Mouse (Mus musculus): ENCODE measurements around the gene Entpd2.

Entpd2 gene

DNA sequence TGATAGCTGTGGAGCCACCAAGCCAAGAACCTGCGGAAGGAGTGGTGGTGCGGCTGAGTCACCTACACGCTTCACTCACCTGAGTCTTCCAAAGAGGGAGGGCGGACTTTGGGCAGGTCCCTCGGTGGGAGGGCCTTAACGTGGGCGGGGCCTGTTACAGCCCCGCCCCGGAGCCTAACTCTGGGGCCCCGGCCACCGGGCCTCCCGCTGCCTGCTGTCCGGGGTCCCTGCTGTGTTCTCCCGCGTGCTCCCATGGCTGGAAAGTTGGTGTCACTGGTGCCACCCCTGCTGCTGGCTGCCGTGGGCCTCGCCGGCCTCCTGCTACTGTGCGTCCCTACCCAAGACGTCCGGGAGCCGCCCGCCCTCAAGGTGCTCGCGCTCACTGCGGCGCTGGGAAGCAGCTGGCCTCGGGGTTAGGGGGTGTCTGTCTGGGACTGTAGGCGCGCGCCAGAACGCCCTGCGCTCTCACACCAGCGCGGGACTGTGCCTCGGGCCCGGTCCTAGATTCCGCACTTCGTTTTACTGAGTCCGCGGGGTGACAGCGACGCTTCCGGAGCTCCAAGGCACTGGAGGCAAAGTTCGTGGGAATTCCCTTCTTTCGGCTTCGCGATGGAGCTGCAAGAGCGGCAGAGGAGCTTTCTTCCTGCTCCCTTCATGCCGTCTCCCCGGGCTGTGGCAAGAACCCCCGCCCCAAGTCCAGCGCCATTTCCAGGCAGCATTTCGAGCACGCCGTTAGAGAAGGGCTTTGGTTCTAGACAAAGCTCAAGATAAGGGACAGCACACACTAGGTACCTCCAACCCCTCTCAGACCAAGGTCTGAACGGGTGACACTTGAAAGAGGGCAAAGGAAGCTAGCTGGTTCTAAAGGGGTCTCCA is at the start of gene Entpd2:
Gene Entpd2, plus strand, starts transcription at position 154 of the 876 bp plus-strand sequence.
- no peak for DNase-seq (ENCODE audit: low spot score in 2 of 2)

DNA sequence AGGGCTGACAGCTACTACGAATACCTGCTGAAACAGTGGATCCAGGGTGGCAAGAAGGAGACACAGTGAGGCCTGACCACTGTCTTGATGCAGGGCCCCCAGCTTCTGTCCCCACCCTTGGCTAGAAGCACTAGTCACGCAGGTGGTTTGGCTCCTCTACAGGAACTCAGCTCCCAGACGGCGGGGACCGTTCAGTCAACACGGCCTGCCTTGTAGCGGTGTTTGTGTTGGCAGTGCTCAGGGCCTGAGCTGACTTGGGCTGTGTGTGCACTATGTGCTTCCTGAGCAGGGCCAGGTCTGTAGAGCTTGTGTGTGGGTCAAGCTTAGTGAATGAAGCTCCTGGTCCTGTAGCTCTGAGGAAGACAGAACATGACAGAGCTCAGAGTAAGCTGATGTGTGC is 47.5 kb upstream of the Entpd2 start:
- DNase-seq (ENCODE audit: low spot score in 2 of 2): no peak

DNA sequence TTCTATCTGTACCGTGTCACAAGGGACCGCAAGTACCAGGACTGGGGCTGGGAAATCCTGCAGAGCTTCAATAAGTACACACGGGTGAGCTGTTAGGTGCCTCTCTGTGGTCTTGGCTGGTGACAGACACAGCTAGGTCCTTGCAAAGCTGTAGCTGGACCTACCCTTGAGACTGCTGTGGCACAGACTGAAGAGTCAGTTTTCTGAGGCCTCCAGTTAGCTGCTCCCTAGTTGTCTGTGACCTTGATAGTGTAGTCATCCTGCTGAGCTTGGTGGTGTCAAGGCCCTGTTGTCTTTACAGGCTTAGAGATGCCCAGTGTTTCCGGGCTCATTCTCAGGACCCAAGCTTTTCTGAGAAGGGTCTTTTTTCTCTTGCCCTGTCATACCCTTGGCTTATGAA is 46.2 kb upstream of the Entpd2 start:
- no peak for DNase-seq (ENCODE audit: low spot score in 2 of 2)

GRCm38 (mm10) chr2:25350701-25351100 is 45.0 kb upstream of the Entpd2 start:
- DNase-seq (ENCODE audit: low spot score in 2 of 2): no peak

DNA sequence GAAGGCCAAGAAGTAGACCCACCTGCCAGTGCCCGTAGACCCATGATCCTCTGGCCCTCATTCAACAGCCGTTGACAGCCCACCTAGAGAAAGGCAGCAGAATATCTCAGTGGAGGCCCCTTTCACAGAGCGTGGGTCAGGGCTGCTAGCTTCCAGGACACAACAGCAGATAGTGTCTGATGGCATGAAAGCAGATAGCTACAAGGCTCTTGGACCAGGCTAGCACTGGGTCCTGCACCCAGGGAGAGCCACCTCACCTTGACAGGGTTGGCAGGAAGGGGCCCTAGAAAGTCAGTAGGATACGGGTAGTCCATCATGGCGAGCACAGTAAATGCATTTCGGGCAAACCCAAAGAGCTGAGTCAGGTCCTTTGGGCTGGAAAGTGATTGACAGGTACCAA is 41.5 kb upstream of the Entpd2 start:
- no peak for DNase-seq (ENCODE audit: low spot score in 2 of 2)

- no peak for DNase-seq (ENCODE audit: low spot score in 2 of 2)
Measured at GRCm38 (mm10) chr2:25355419-25356066, 40.1 kb upstream of the Entpd2 start.

- DNase-seq (ENCODE audit: low spot score in 2 of 2): peak; percentile 55 to 71
Measured at GRCm38 (mm10) chr2:25356208-25357079, 39.2 kb upstream of the Entpd2 start, which contains the start of gene Dpp7. Dpp7 (minus strand) TSS chr2:25356359.

DNA sequence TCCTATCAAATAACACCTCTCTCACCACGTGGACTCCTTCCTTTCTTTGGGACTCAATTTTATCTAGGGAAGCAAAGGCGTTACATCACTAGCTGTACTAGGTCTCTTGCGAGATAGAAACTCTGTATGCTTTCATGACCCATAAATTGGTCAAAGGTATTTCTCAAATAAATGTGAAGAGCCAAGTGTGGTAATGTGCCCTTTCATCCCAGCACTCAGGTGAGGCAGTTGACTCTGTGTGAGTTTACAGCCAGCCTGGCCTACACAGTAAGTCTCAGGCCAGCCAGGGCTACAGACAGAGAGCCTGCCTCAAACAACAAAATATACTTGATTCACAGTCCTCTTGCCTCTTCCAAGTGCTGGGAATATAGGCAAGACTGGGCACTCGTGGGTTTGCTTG is 35.8 kb upstream of the Entpd2 start:
- DNase-seq (ENCODE audit: low spot score in 2 of 2): no peak

DNA sequence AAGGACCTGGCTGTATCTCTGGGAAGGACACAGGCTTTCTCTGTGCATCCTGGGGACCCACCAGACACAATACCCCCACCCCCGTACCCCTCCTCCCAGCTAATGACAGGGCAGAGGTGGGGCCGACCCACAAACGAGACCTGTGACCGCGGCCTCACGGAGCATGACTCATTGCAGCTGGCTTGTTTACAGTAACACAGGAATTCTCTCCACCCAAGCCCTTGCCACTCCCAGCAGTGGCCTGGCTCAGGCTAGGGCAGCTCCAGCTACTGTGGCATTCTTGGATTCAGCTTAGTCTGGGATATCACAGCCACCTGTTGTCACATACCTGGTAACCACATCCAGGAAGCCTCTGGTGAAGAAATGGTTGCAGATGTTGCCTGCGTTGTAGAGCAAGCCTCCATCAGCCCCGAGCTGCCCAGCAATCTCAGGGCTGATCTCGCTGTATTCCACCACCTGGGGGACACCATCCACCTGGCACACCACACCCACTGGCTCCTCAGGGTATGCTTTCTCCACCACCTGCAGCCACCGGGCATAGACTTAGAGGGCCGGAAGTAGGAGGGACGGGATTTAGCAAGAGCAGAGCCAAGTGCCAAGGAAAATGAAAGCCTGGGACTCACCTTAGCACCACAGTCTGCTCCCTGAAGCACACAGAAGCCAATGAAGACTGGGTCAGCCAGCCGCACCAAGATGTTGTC is 32.0 kb upstream of the Entpd2 start:
- no peak for DNase-seq (ENCODE audit: low spot score in 2 of 2)

- DNase-seq (ENCODE audit: low spot score in 2 of 2): no peak
Measured at GRCm38 (mm10) chr2:25364313-25364712, 31.4 kb upstream of the Entpd2 start.

DNA sequence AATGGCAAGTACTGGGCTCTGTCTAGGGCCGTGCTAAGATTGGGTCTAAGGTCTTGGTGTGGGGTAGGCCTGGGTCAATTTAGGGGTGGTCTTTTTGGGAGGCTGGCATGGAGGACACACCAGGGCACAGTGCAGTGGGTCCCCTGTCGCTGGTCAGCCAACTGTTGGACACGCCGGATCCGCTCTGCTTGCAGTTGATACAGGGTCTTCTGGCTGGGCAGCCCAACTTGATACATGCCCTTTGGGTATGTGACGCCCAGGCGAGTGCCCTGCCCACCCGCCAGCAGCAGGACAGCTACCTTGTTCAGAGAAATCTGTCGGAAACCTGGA is 30.9 kb upstream of the Entpd2 start:
- no peak for DNase-seq (ENCODE audit: low spot score in 2 of 2)

GRCm38 (mm10) chr2:25365091-25365761 is 30.4 kb upstream of the Entpd2 start, which contains the start of gene Uap1l1:
Uap1l1 (minus strand) TSS chr2:25365682.
- peak; percentile 33 to 46 for DNase-seq (ENCODE audit: low spot score in 2 of 2)

- no peak for DNase-seq (ENCODE audit: low spot score in 2 of 2)
Measured at GRCm38 (mm10) chr2:25369996-25370395, 25.7 kb upstream of the Entpd2 start.

DNA sequence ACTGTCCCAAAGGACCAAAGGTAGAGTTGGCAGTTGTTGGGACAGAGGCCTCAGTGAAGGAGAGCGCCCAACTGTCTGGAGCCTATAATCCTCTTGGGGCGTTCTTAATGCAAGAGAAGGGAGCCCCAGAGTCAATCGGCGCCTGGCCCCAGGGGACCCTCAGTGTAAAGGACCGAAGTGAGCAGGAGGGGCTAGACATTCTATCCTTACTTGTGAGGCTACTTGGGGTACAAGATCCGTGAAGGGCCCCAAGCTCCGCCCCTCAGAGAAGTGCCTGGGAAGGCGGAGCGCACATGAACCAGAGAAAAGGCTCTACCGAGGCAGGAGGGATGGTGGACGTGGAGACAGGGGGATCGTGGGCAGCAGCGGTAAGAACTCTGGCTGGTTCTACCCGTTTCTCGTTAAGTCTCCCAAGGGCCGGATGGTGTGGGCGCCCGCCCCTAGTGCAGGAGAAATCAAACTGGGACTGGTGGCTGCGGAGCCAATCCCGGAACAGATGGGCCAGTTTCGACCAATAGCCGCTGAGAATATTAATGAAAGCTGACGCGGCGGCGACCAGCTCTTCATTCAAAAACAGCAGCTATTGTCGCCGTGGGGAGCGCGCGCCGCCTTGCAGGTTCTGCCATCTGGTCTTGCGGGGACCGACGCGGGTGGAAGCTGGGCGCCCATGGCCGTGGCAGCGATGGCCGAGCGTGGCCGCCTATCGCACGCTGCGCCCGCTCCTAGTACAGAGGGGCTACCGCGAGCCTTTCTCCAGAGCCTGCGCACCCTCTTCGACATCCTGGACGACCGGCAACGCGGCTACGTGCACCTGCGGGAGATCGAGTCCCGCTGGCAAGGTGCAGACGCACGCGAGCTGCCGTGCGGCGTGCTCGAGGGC is 23.7 kb upstream of the Entpd2 start, which contains the start of gene Sapcd2:
Gene Sapcd2, plus strand, starts transcription at position 558 of the 880 bp plus-strand sequence.
- peak; percentile 68 to 76 for DNase-seq (ENCODE audit: low spot score in 2 of 2)

DNA sequence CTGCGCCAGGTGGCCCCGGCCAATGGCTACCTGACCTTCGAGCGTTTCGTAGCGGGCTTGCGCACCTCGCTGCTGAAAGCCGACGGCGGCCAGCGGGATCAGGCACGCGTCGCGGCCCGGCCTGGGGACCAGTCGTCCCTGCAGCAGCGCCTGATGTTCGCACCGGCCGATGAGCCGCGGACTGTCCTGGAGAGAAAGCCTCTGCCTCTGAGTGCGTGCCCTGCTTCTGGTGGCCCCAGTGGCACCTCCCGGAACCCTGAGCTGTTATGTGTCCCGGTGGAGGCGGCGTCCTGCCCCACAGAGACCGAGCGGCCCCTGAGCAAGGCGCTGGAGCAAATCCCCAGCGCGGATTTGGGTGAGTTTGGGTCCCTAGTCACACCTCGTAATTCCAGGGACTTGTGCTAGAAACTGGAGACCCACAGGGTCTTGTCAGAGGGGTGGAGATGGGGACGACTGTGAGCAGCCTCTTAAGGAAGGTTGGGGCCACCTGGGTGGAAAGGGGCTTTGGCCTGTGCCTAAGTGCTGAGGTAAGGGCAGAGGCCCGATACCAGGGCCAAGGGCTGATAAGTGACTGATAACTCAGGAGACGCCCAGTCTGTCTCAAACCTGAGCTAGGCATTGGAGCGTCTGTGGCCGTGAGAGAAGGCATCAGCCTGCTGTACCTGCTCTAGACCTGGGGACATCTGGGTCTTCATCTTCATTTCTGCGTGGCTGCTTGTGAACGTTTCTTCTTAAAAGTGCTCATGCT is 22.9 kb upstream of the Entpd2 start:
- no peak for DNase-seq (ENCODE audit: low spot score in 2 of 2)

- no peak for DNase-seq (ENCODE audit: low spot score in 2 of 2)
Measured at GRCm38 (mm10) chr2:25373431-25373830, 22.2 kb upstream of the Entpd2 start.

DNA sequence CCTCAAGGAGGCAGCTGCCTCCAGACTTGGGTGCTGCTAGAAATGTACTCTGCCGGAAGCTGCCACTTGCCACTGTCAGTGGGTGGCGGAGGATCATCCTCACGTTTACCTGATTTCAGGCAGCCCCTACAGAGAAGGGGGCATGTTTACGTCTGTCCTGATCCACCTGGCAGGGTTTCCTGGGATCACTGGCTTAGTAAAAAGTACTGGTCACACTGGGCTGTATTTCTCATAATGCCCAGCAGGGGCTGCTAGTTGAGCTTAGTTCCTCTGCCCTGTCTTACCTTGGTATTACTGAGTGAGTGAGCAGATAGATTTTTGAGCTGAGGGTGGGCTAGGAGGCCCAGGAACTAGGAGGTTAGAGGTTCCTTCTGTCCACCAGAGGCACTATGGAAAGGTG is 19.1 kb upstream of the Entpd2 start:
- DNase-seq (ENCODE audit: low spot score in 2 of 2): no peak

- no peak for DNase-seq (ENCODE audit: low spot score in 2 of 2)
Measured at GRCm38 (mm10) chr2:25384492-25384891, 11.2 kb upstream of the Entpd2 start.

DNA sequence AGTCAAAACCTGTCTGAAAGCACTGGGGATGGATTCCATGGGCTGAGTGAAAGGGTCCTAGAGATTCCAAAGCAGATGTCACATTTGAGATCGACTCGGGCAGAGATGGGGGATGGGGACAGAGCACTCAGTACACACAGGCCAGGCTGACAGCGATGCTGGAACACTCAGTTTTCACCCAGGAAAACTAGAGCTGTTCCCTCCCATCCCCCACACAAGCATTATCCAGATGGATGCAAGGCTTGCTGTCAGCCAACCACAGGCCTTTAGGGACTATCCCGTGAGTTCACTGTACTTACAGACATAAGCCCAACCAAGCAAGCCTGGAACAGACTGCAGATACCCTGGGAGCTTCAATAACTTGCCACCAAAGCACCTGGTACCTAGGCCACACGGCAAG is 4.4 kb upstream of the Entpd2 start:
- DNase-seq (ENCODE audit: low spot score in 2 of 2): no peak

All from spleen, postnatal 14 days (tissue).